Mouse (Mus musculus) naive thymus-derived CD4-positive, alpha-beta T cell, adult 5 months (primary cell): ENCODE data around the gene Tfdp2. TPM values are rescaled to one million over a fixed set of nuclear protein-coding genes. Genes with fewer than 3 reads are reported as not detected.

ENCODE experiments used
- polyA plus RNA-seq: library from polyadenylated mRNA; unstranded; fragments of 100-300 nt; shearing (Covaris generic); gene quantifications from one replicate; pipeline ENCODE4 v1.2.1, GENCODE M21; 2017

The Tfdp2 gene
- 31.2 TPM for polyA plus RNA-seq

GRCm38 (mm10) chr9:96195885-96196622 lies at the start of gene Tfdp2:
Gene Tfdp2 (plus strand): TSS chr9:96196275.

GRCm38 (mm10) chr9:96364141-96364838 lies 168.2 kb downstream of the Tfdp2 start, which contains the start of gene Atp1b3:
Gene Atp1b3 (minus strand): TSS chr9:96364442.

Other genes with a start within 250 kb of the Tfdp2 start
- gene Xrn1, start 241.5 kb upstream of the Tfdp2 start, polyA plus RNA-seq, result 51.6 TPM
- 5.4 TPM for gene Gk5, start 76.9 kb upstream of the Tfdp2 start, polyA plus RNA-seq
- 1,121 TPM for gene Atp1b3, start 168.2 kb downstream of the Tfdp2 start, polyA plus RNA-seq